Mouse (Mus musculus) hematopoietic stem cell, adult 5-6 weeks (primary cell): Measurements from ENCODE around the gene Fosl2. TPM values are rescaled to one million over a fixed set of nuclear protein-coding genes. Genes with fewer than 3 reads are reported as not detected.

Source experiments
- ATAC-seq, 2 experiments: fragments of 125-278 bp in 1 of 2; replicated peaks in 1 of 2; 2 replicates each; pipeline ENCODE4 v1.8.0; 2016 to 2017; ENCODE audit warnings: inconsistent platforms in 2 of 2, mild to moderate bottlenecking in 2 of 2, moderate number of reproducible peaks in 2 of 2, low read depth in 1 of 2, moderate TSS enrichment in 1 of 2; ENCODE audit not compliant: low FRiP score in 2 of 2, poor library complexity in 2 of 2, severe bottlenecking in 2 of 2, insufficient read depth in 1 of 2, low TSS enrichment in 1 of 2
- total RNA-seq: library from RNA; stranded (forward); fragments of 172-1452, 232-1000 nt; gene quantifications from 2 replicates; pipeline ENCODE4 v1.2.3, GENCODE M21; 2017

The Fosl2 gene
- total RNA-seq, 1 experiment from 2014 or later, result 47.8 TPM

- no peak for ATAC-seq
Measured at GRCm38 (mm10) chr5:32124957-32125356, 10.6 kb upstream of the Fosl2 start.

DNA sequence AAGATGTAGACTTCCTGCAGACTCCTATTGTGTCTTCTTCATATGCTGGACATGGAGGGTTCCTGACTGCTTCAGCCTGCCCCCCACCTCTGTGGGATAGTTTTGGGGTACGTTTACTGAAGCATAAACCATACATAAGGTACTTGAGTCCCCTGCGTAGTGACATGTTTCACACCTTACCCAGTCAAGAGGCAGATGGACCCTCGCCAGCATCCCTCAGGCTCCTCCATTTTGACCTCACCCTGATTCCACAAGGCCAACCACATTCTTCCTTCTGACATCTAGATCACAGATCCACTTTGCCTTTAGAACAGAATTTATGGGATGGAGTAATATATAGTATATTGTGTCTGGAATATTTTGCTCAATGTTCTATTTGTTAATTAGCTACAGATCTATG is 8.4 kb upstream of the Fosl2 start:
- ATAC-seq, result no peak

GRCm38 (mm10) chr5:32127927-32128326 is 7.7 kb upstream of the Fosl2 start:
- no peak for ATAC-seq

DNA sequence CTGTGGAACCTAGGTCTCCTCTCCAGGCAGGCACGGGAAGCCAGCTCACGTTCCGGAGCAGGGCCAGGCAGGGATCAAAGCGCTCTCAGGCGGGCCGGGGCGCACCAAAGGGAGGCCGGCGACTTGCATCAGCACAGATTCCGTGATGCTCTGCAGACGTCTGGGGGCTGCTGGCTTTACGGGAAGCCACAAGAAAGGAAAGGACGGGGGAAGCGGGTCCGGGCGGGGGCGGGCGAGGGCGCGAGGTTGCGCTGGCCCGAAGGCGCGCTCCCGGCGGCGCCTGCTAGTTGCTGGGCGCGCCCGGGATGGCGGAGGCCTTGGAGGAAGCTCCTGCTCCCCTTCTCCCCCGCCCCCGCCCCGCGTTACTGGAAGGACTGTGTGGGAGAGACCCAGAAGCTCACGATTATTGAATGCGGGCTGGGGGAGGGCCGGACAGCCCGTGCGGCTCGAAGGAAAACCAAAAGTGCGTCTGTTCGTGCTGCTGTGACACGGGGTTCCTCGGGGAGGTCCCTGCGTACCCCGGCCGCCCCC is 2.6 kb upstream of the Fosl2 start:
- no peak for ATAC-seq

DNA sequence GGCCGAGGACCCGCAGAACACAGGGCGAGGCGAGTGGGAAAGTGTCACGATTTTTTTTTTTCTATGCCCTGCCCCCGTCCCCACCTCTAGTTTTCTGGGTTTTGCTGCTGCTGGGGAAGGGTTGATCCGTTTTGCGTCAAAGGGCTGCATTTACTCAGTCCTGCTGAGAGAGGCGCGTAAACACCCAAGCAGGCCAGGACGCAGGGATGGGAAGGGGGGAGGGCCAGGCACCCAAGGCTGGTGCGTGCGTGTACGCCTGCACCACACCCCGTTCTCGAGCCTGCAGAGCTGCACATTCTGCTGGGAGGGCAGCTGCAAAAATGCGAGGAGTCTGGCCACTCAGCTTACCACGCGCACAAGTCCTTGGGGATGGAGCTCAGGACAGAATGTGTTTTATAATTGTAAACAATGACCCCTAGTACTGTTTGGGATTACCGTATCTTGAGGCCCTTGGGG is 2.0 kb upstream of the Fosl2 start:
- ATAC-seq, result no peak

DNA sequence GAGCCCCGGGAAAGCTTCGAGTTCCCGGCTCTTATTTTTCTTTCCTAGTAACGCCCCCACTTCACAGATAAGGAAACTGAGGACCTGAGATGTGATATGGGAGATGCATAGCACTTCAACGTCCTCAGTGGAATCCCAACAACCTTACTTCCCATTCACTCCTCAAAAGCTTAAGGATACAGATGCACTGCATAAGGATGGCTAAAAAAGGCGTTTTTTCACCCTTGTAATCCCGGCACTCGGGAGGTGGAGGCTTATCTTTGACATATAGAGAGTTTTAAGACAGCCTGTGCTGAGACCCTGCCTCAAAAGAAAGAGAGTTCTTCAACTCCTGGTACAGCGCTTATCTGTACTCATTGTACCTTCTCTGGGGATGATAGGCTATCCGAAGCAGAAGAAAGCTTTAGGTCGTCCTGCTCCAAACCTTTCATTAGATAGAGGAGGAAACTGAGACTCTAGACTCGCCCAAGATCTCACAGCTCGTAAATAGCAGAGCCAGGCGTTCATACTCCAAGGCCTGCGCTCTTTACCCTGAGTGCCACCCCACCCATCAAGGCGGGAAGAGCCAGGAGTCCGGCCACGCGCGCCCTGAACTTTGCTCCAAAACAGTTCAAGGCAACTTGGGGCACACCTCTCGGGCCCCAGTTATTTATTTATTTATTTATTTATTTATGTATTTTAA is 1.4 kb upstream of the Fosl2 start:
- no peak for ATAC-seq

DNA sequence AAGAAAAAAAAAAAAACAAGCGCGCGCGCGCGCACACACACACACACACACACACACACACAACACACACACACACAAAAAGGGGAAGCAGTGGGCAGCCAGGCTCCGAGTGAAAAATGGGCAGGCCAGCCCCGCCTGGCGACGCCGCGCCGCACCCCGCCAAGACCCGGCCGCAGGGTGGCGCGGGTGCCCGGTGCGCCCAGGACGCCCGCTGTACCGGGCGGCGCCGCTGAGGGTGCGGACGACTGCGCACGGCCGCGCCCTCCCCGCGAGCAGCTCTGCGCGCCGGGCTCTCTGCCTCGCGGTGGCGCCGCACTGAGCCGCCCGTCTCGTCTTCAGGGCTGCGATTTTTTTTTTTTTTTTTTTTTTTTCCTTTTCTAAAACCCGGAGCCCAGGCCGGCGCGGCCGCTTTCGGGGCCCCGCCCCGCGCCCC is 682 bp upstream of the Fosl2 start:
- no peak for ATAC-seq

DNA sequence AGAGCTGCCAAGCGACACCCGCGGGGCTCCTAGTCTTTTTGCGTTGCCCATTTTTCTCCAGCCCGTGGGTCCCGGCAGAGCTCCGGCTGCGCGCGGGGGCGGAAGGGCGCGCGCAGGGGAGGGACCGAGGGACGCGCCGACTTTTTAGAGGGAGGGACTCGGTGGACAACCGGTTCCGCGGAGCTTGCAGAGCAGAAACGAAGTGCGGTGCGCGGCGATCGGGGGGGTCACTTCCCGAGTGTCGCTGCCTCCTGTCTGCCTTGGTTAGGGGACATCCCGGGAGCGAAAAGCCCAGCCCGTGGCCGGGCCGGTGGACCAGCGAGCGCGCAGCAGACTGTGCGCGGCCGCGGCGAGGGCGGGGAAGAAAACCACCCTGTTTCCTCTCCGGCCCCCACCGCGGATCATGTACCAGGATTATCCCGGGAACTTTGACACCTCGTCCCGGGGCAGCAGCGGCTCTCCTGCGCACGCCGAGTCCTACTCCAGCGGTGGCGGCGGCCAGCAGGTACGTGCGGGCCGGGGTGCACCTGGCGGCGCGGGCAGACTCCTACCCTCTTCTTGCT is 781 bp downstream of the Fosl2 start:
- ATAC-seq, result no peak

DNA sequence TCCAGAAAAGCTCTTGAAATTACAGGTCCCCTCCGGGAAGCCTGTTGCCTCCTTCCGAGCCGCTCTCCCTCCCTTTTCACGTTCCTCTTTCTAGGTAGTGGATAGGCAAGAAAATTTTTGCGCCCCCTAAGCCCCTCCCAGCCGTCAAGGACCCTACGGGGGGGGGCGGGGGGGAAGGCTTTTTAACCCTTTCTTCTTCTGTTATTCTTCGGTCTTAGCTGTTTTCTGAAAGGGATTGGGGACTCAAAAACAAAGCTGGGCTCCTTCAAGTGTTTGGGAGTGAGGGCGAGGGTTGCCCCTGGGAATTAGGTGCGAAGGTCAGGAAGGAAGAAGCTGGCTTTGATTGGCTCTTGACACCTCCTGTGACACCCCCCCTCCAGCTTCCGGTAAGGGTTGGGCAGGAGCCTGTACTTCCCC is 1.5 kb downstream of the Fosl2 start:
- ATAC-seq, result no peak

- no peak for ATAC-seq
Measured at GRCm38 (mm10) chr5:32138446-32139195, 3.0 kb downstream of the Fosl2 start.

DNA sequence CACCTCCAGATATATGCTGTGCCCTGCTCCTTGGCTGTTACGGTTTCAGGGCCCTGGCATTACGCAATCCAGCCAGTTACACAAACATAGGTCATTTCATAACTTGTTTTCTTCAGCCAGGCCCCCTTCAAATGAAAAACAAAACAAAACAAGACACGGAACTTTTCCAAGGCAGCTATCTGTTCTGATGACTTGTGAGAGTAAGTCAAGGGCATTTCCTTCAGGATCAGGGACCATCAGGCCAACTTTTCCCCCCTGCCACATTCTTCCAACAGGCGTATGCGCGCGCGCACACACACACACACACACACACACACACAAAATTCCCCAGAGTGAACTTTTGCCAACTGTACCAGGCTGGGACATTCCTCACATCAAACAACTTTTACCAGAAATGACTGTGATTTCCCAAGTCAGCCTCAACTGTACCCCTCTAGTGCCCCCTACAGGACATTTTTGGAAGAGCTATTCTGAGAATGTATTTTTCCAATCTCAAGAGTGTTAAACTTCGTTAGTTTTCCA is 4.0 kb downstream of the Fosl2 start:
- ATAC-seq, result no peak

DNA sequence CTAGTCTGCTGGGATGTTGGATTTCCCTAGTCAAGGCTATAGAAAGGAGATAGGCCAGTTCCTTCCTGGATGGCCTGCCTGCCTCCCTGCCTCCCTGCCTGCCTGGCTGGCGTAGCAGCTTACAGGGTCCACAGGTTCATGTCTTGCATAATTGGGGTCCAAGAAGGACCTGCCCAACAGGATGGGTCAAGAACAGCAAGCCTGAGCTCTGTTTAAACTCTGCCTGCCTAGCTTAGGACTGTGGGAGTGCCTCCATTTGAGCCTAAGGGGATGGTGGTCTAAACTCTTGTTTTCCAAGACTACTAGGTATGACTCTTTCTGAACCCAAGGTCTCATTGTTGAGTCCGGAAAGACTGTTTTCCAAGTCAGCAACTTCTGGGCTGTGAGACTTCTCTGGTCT is 6.3 kb downstream of the Fosl2 start:
- ATAC-seq, result no peak

DNA sequence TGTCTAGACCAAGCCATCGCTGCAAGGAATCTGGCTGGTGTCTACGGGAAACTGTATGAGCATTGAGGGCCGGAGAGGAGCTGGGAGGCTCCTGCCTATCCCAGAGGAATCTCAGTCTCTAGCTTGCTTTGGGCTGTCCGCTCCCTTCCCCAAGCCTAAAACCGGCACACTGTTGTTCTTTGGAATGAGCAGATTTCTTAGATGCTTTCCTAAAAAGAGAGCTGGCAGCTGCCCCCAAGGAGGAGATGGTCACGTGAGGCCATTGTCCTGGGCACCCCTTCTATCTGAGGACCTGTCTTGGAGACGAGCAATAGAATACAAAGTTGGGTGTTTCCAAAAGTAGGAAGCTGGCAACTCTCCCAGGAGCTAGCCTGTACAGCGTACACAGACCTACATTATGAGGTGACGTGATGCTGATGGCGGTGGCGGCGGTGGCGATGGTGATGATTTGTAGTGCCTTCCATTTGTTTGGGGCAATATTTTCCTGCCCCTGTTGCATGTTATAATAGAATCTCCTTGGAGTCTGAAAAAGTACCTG is 7.9 kb downstream of the Fosl2 start:
- no peak for ATAC-seq

DNA sequence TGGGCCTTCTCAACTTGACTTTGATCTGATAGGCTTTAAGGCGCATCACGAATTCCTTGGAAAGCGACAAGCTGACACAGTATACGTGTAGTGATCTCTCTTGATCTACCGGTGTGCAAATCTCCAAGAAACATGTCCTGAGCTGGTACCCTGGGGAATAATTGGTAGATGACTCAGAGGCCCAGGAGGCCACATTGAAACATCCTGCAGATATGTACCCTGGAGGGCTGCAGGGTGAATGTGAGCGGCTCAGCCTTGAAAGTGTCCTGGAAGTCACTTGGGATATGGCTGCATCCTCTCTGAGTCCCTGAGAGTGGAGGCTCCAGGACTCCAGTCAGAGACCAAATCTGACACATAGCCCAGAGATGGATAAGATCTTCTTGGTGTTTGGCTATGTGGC is 10.7 kb downstream of the Fosl2 start:
- no peak for ATAC-seq

DNA sequence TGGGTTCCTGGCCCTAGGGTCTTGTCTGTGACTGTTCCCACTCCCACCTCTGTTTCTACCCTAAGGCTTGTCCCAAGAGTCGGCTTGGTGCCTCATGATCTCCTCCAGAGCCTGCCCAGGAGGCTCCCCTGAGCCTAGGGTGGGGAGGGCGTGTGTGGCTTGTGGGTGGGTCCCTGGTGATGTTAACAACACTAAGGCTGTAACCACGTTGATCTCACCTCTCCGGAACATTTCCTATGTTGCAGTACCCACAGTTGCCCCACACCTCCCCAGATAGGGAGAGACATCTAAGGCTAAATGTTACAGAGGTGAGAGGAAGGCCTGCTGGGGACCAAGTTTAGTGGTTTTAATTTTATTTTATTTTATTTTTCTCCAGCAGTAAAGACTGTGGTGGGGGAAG is 13.0 kb downstream of the Fosl2 start:
- no peak for ATAC-seq

DNA sequence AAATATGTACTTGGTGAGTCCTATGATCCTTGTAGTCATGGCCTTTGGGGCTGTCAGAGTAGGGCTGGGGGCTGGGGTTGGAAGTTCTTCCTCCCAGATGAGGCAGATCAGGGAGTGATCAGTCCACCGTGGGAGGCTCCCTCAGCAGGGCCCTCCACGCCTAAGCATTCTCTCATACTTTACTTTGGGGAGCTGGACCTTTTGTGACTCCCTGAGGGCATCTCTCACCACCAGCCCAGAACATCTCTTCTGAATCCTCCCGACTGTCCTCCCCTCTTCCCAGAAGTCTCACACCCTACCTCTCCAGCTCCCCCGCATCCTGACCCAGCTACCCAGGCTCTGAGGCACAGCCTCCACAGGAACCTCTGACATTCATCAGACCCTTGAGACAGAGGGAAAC is 15.6 kb downstream of the Fosl2 start:
- ATAC-seq, result no peak

DNA sequence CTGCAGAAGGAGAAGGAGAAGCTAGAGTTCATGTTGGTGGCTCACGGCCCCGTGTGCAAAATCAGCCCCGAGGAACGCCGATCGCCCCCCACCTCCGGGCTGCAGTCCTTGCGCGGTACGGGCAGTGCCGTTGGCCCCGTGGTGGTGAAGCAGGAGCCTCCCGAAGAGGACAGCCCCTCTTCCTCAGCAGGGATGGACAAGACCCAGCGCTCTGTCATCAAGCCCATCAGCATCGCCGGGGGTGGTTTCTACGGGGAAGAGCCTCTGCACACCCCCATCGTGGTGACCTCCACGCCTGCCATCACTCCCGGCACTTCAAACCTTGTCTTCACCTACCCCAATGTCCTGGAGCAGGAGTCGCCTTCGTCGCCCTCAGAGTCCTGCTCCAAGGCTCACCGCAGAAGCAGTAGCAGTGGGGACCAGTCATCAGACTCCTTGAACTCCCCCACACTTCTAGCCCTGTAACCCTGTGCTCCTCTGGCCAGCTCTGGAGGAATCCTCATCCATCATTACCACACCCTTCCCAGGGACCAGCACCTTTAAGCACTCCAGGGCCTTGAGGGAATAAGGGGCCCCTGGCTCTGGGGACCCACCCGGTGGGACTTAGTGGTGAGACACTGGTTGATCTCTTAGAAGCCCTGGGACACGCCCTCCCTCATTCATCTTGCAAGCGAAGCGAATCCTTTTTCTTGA is 17.3 kb downstream of the Fosl2 start:
- ATAC-seq, result no peak
